Mouse (Mus musculus) right cerebral cortex, postnatal 14 days (tissue): ENCODE measurements at regions not wholly inside any gene's neighbourhood (a gene's known extent, or its start where the extent isn't known, plus 50 kb on each side); places are given as distances from the start of the nearest gene placed in this dataset.

Experiments used
- DNase-seq: peaks from one replicate; pipeline ENCODE4 v3.0.0; 2022

- DNase-seq: no peak
Observed at GRCm38 (mm10) chr14:24956528-24957210, 469.7 kb downstream of the Rps24 start.

DNA sequence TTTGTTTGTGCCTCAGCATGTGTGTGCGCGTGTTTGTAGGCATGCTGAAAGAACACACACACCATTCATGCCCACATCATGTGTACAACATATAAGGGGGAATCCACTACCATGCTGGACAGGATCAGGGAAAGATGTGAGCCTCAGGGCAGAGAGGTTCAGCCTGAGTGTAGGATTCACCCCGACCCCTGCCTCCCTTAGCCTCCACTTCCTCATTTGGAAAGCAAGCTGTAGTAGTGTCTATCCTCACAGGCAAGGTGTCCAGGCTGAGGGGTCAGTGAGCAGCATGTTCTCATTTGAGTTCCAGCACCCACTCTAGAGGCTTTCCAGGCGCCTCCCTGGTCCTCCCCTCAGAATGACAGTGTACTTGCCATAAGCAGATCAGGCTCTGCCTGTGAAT is 470.5 kb downstream of the Rps24 start:
- DNase-seq: no peak

DNA sequence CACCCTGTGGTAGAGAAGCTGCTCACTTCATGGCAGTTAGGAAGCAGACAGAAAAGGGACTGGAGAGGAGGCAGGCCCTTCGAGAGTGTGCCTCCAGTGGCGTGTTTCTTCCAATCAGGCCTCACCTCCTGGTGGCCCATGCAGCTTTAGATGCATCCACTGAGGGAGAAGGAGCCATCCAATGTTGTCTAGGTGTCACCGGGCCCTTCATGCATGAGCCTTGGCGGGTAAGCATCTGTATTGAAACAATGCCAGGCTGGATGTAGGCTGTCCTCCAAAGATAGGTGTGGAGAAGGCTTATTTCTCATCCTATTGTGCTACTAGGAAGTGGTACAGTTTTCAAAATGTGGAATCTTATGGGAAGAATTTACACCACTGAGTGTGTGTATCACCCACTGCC is 471.9 kb downstream of the Rps24 start:
- no peak for DNase-seq

- DNase-seq: no peak
Observed at GRCm38 (mm10) chr14:24959401-24959800, 472.5 kb downstream of the Rps24 start.

DNA sequence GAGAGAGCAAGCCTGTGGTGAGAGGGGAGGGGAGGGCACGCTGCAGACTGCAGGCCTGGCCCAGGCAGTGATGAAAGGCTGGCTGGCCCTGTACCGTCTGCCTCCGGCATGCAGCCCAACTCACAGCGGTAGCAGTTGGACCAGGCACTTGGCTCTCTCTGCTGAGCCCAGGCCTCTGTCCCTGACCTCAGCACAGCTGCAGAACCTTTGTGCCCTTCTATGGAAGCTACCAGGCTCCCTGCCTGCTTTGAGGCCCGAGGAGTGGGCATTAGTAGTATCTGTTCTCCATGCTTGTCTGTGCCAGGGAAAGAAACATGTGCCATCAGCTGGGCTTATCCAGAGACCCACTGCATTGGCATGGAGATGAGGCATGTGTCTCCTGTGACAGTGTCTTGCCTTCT is 473.2 kb downstream of the Rps24 start:
- peak; percentile 32 for DNase-seq

DNA sequence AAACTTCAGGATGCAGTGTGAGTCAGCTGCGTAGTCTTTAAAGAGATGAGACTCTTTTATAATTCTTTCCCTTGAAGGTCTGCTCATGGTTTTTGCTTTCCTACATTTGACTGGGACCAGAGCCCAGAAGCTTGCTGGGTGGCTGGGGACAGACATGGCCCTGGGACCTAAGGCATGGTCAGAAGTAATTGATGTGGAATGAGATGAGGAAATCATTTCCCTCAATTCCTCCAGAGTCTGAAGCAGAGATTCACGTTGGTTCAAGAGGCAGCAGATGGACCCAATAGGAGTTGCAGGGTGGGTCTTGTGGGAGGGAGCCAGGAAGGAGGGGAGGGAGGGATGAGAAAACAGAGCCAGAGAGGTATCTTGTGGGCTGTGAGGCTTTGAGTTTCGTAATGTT is 473.9 kb downstream of the Rps24 start:
- DNase-seq: no peak

DNA sequence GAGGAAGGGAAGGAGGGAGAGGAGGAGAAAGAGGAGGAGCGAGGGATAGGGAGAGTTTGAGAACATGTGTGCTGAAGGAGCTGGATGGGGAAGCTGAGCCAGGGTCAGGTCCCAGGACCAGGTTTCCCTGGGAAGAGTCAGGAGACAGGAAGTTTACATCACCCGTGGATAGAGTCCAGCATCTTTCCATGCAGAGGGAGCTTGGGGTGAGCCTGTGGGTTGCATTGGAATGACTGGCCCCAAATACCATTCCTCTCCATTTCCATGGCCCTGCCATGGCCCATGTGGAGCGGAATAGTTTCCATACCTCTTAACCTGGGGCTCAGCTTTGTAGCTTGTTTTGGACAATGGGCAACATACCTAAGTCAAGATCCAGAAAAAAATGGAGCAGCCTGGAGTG is 474.8 kb downstream of the Rps24 start:
- no peak for DNase-seq

DNA sequence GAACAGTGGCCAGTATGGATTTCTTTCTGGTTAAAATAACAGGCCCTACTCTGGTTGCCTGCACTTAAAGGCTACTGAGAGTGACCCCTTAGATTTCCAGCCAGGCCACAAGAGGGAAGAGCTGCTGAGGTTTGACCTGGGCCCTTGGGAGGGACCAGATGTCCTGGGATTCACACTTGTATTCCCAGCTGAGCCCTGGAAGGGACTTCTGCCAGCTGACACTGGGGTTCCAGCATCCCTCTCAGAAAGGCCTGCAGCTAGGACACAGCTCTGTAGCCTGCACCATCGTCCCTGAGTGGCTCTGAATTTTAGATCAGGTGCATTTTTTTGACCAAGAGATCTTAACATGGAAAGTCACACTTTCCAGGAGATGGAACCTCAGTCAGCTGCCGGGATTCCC is 482.7 kb downstream of the Rps24 start:
- DNase-seq: no peak

DNA sequence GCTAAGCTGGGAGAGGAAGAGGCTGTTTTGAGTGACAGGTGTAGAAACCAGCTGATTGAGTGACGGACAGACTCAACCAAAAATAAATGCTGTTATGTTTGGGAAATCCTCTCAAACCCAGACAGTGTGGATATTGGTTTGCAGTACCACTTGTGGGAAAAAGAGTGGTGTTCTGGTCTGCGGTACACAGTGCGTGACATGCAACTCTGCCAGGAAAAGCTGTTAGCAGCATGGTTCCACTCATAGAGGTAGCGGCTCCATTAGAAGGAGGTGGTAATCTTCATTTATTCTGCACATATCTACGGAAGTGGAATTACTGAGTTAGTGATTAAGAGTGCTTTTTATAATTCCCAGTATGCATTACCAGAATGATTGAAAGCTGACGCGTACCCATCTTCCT is 485.4 kb downstream of the Rps24 start:
- no peak for DNase-seq

GRCm38 (mm10) chr14:24973039-24973438 is 485.9 kb upstream of the Zmiz1 start:
- no peak for DNase-seq

GRCm38 (mm10) chr14:24973591-24973990 is 485.4 kb upstream of the Zmiz1 start:
- no peak for DNase-seq

- DNase-seq: no peak
Observed at GRCm38 (mm10) chr14:24982489-24982888, 476.5 kb upstream of the Zmiz1 start.

- DNase-seq: no peak
Observed at GRCm38 (mm10) chr14:24983279-24983678, 475.7 kb upstream of the Zmiz1 start.

DNA sequence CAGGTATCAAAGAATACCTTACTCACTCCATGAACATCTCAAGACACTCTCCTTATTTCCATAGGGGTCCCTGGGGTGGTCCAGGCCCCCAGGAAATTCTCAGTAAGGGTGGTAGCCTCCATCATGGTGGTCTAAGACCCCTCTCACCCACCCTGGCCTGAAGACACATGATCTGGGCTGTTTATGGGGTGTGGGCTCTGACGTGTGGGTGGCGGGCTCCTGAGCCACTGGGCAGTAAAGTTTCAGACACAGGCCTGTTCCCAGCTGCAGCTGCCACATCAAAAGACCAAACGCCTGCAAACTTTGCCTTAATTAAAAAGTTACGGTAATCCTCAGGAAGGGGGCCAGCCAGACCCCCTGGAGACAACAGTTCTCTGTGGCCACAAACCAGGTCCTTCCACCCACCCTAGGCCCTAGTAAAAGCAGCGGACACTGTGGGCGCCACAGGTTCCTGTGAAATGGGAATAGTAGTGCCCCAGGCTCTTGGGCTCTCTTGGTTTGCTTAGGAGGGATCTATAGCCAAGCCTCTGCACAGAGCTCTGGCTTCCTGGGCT is 473.1 kb upstream of the Zmiz1 start:
- DNase-seq: no peak

- no peak for DNase-seq
Observed at GRCm38 (mm10) chr14:24986404-24986803, 472.6 kb upstream of the Zmiz1 start.

- DNase-seq: no peak
Observed at GRCm38 (mm10) chr14:24993751-24994658, 465.0 kb upstream of the Zmiz1 start.

DNA sequence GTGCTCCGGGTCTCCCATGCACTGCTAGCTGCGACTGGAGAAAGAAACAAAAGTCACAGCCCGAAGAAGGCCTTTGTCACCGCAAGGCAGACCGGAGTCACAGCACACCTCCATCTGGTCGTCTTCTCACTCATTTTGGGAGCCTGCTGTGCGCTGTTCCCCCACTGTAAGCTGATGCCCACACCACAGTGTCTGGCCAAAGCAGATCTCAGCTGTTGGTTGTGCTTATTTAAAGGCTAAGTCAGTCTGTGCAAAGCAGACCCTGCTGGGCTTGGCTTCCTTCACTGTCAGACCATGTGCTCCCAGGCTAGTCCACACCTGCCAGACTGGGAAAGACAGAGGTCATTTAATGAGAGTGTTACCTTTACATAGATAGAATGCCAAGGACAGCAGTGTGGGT is 463.8 kb upstream of the Zmiz1 start:
- DNase-seq: no peak

GRCm38 (mm10) chr14:24997786-24998509 is 461.0 kb upstream of the Zmiz1 start:
- DNase-seq: no peak

DNA sequence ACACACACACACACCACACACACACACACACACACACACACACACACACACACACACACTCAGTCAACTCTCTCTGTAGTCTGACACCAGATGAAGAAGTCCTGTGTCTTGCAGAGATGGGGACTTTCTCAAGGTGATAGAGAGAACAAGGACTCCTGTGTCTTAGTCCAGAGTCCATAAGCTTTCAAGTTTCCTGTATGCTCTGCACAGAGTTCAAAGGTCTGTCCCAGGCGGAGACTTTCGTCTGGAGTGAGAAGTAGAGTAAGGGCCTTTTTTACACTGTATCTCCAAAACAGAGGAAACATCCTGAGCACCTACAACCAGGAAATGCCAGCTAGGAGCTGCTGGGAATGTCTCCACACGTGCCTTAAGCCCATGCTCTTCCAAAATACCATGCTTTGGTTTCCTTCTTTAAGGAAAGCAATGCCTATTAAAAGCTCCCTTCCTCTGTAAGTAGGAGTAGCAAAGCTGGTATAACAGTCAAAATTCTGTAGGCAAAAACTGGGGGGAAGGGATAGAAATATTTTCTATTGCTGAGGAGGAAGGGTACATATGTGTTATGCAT is 459.9 kb upstream of the Zmiz1 start:
- DNase-seq: no peak

- no peak for DNase-seq
Observed at GRCm38 (mm10) chr14:25005241-25005946, 453.6 kb upstream of the Zmiz1 start.

- no peak for DNase-seq
Observed at GRCm38 (mm10) chr14:25011926-25012325, 447.1 kb upstream of the Zmiz1 start.
